Comparison of ENCODE assay signal across 8 mouse cellular contexts in the genomic region with DNA sequence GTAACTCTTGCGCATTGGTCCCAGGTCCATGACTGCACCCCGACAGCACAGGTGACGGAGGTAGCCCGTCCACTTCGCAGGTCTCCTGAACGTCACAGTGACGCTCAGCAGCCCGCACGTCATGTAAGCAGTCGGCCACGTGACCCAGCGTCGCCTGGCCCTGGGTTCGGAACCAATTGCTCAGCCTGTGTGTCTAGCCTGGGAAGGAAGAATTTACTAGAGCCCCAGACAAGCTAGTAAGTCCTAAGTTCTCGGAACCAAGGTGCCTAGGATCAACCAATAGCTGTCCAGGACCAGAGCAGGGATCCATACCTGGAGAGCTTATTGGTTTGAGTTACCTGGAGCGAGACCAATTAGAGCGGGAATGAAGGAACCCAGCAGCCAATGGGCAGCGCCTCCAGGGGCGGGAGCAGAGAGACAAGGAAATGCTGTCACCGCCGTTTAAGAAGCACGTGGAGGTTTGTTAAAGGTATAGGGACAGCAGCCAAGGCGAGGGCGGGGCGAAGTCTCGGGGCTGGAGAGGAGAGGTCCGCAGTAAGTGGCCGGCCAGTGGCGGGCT. TPM values are rescaled to one million over a fixed set of nuclear protein-coding genes. Genes with fewer than 3 reads are reported as not detected.
DNase-seq lines count a peak whose midpoint lies in the region; ATAC-seq and TF ChIP-seq lines count a peak whose summit lies in the region.

Pnpo (minus strand) TSS at position 241 of the 559 bp plus-strand sequence.

- H3K9me3 ChIP-seq in hindbrain, embryonic 10.5 days = no peaks in the 10 kb centered on the region
- no peaks in the 10 kb centered on the region for H3K9me3 ChIP-seq in lung, postnatal 0 days (ENCODE audit: low read length)

- H3K27me3 ChIP-seq in hindbrain, embryonic 10.5 days (ENCODE audit: insufficient read depth, poor library complexity, severe bottlenecking) = peaks cover 17% of the 10 kb centered on the region; the same call in 1 of the 2 replicates
- H3K27me3 ChIP-seq in lung, postnatal 0 days (replicated peaks; ENCODE audit: insufficient read depth, low read length) = no peaks in the 10 kb centered on the region

- no peak for TF ChIP-seq EP300 in lung, postnatal 0 days (IDR thresholded peaks at IDR 0.05)

- peak; percentile 98 for ATAC-seq in frontal cortex, adult (ENCODE audit: low TSS enrichment)
- peak; percentile 98 for ATAC-seq in lung, postnatal 0 days

- peak; percentile 99 for DNase-seq in MEL-GATA-1-ER (ENCODE audit: extremely low read depth, low read depth)
- peak; percentile 97 for DNase-seq in cerebellum, adult 9-10 months
- DNase-seq in hindbrain, embryonic 10.5 days (ENCODE audit: low spot score) = peak; percentile 90
- peak; percentile 97 for DNase-seq in layer of hippocampus, adult 9-11 months
- DNase-seq in lung, postnatal 0 days (ENCODE audit: low spot score) = peak; percentile 98
- DNase-seq in ovary, postnatal 14 days (ENCODE audit: low spot score) = peak; percentile 73
- peak; percentile 92 for DNase-seq in thymus, postnatal 14 days

- peak within 1 kb of the TSS; percentile 83 for H3K4me2 ChIP-seq in lung, postnatal 0 days (replicated peaks; ENCODE audit: low read depth, low read length)

- H3K9ac ChIP-seq in lung, postnatal 0 days (replicated peaks; ENCODE audit: low read depth) = peak within 1 kb of the TSS; percentile 32

- H3K27ac ChIP-seq in hindbrain, embryonic 10.5 days = peak within 1 kb of the TSS; percentile 84
- H3K27ac ChIP-seq in lung, postnatal 0 days (ENCODE audit: low read length) = peak within 1 kb of the TSS; percentile 73

- H3K36me3 ChIP-seq in hindbrain, embryonic 10.5 days = peaks cover 5% of the 10 kb centered on the region
- no peaks in the 10 kb centered on the region for H3K36me3 ChIP-seq in lung, postnatal 0 days (ENCODE audit: insufficient read depth, low read length)

- H3K4me3 ChIP-seq in hindbrain, embryonic 10.5 days = peak within 1 kb of the TSS; percentile 66
- peak within 1 kb of the TSS; percentile 51 for H3K4me3 ChIP-seq in lung, postnatal 0 days (ENCODE audit: low read depth, low read length)

- under 1% methylated on average over 29 of the region's 29 CpGs for WGBS in hindbrain, embryonic 10.5 days
- WGBS in lung, postnatal 0 days = 3% methylated on average over 29 of the region's 29 CpGs

- TF ChIP-seq CTCF in lung, postnatal 0 days (IDR thresholded peaks at IDR 0.05) = no peak

- peaks cover 22% of the 10 kb centered on the region for H3K4me1 ChIP-seq in hindbrain, embryonic 10.5 days (replicated peaks)
- peaks cover 6% of the 10 kb centered on the region; the same call in 1 of the 2 replicates for H3K4me1 ChIP-seq in lung, postnatal 0 days (ENCODE audit: insufficient read depth, low read depth, low read length)

RNA-seq across cellular contexts. Expression of gene Pnpo, which starts in this region (rescaled TPM):
- polyA plus RNA-seq in hindbrain, embryonic 10.5 days (2016; fragmentation: Nextera tagmentation; extraction: Ambion mirVana) = 31.4 and 36.4 TPM in 2 replicates
- 28.7 and 30.0 TPM in 2 replicates for polyA plus RNA-seq in lung, postnatal 0 days (2015; fragmentation: Nextera tagmentation; extraction: Ambion mirVana)

Comparison
In these comparisons a context has a peak if more than half of its experiments do, and no peak if none do; other contexts are left out.
1. Peak in every context shown above with its lines: DNase-seq, ATAC-seq, H3K4me3 ChIP-seq and H3K27ac ChIP-seq.